29 mouse cellular contexts compared by ENCODE assay signal in genomic region chr17:25510074-25510830, GRCm38 (mm10). TPM values are rescaled to one million over a fixed set of nuclear protein-coding genes. Genes with fewer than 3 reads are reported as not detected.
A peak's percentile ranks its signal among the peaks of the same experiment; 100 is the strongest.
DNase-seq lines count a peak whose midpoint lies in the region; ATAC-seq and TF ChIP-seq lines count a peak whose summit lies in the region.
"Had no signal": no experiment of that assay in that cellular context is flagged by ENCODE, and none has a peak within 500 bp of the region (broad histone marks: within the 10 kb centered on the region; RNA-seq: fewer than 3 reads in every experiment).

No protein-coding gene starts in this region.

- TF ChIP-seq CTCF in gastrocnemius, adult 2 months (IDR thresholded peaks at IDR 0.05) = no peak
- TF ChIP-seq CTCF in stomach, postnatal 0 days (IDR thresholded peaks at IDR 0.05; ENCODE audit: low read depth) = no peak
- no peak for TF ChIP-seq CTCF in cerebellum, adult 2 months (IDR thresholded peaks at IDR 0.05; ENCODE audit: borderline replicate concordance, insufficient read depth, low read depth, low read length)

- H3K4me3 ChIP-seq in gastrocnemius, adult 2 months = no peak overlapping the region
- H3K4me3 ChIP-seq in hindbrain, embryonic 13.5 days = no peak overlapping the region
- no peak overlapping the region for H3K4me3 ChIP-seq in hindbrain, embryonic 16.5 days (ENCODE audit: low read length)
- H3K4me3 ChIP-seq in stomach, embryonic 16.5 days (replicated peaks; ENCODE audit: low read length) = no peak overlapping the region
- H3K4me3 ChIP-seq in stomach, postnatal 0 days (ENCODE audit: low read depth, low read length) = no peak overlapping the region
- no peak overlapping the region for H3K4me3 ChIP-seq in cerebellum, adult 2 months (replicated peaks; ENCODE audit: insufficient read depth, low read depth, low read length)
- H3K4me3 ChIP-seq: erythroblast, embryonic 14.5 days; forebrain, embryonic 13.5 days; heart, embryonic 13.5 days; layer of hippocampus, adult 2 months; liver, embryonic 15.5 days; midbrain, embryonic 13.5 days had no signal

- no peak overlapping the region for H3K4me2 ChIP-seq in hindbrain, embryonic 13.5 days
- H3K4me2 ChIP-seq in hindbrain, embryonic 16.5 days (ENCODE audit: low read length) = no peak overlapping the region
- no peak overlapping the region for H3K4me2 ChIP-seq in stomach, embryonic 16.5 days (ENCODE audit: low read depth, low read length)
- no peak overlapping the region for H3K4me2 ChIP-seq in stomach, postnatal 0 days (replicated peaks; ENCODE audit: low read depth)
- H3K4me2 ChIP-seq: forebrain, embryonic 13.5 days; heart, embryonic 13.5 days; liver, embryonic 15.5 days; midbrain, embryonic 13.5 days had no signal

- H3K9ac ChIP-seq in hindbrain, embryonic 13.5 days = peak overlapping the region; percentile 20; the same call in 1 of the 2 replicates
- H3K9ac ChIP-seq in hindbrain, embryonic 16.5 days (ENCODE audit: low read depth, low read length) = no peak overlapping the region
- no peak overlapping the region for H3K9ac ChIP-seq in stomach, embryonic 16.5 days (ENCODE audit: low read length)
- no peak overlapping the region for H3K9ac ChIP-seq in stomach, postnatal 0 days (ENCODE audit: low read length)
- H3K9ac ChIP-seq: forebrain, embryonic 13.5 days; heart, embryonic 13.5 days; liver, embryonic 15.5 days; midbrain, embryonic 13.5 days had no signal

- no peak for TF ChIP-seq EP300 in stomach, postnatal 0 days (optimal IDR thresholded peaks at IDR 0.05)

- no peaks in the 10 kb centered on the region for H3K9me3 ChIP-seq in hindbrain, embryonic 13.5 days
- H3K9me3 ChIP-seq in hindbrain, embryonic 16.5 days (ENCODE audit: control insufficient read depth, low read length) = no peaks in the 10 kb centered on the region
- H3K9me3 ChIP-seq in stomach, embryonic 16.5 days (replicated peaks; ENCODE audit: control insufficient read depth, low read length) = no peaks in the 10 kb centered on the region
- no peaks in the 10 kb centered on the region for H3K9me3 ChIP-seq in stomach, postnatal 0 days (ENCODE audit: control insufficient read depth, low read length)
- H3K9me3 ChIP-seq: forebrain, embryonic 13.5 days; heart, embryonic 13.5 days; liver, embryonic 15.5 days; midbrain, embryonic 13.5 days had no signal

- intact Hi-C loops in gastrocnemius, adult 2 months (cut with DNase I) = loop anchor here (5.0 kb wide), 1 partner anchor 47 kb away; no protein-coding TSS in a partner anchor

- H3K36me3 ChIP-seq in hindbrain, embryonic 13.5 days = no peaks in the 10 kb centered on the region
- H3K36me3 ChIP-seq in hindbrain, embryonic 16.5 days (ENCODE audit: control insufficient read depth, insufficient read depth, low read length) = no peaks in the 10 kb centered on the region
- H3K36me3 ChIP-seq in stomach, embryonic 16.5 days (ENCODE audit: control insufficient read depth, insufficient read depth, low read length) = no peaks in the 10 kb centered on the region
- no peaks in the 10 kb centered on the region for H3K36me3 ChIP-seq in stomach, postnatal 0 days (ENCODE audit: control insufficient read depth, insufficient read depth, low read length)
- H3K36me3 ChIP-seq: heart, embryonic 13.5 days; liver, embryonic 15.5 days; midbrain, embryonic 13.5 days had no signal

- peaks cover 10% of the 10 kb centered on the region; the same call in 1 of the 2 replicates for H3K27me3 ChIP-seq in hindbrain, embryonic 13.5 days
- H3K27me3 ChIP-seq in hindbrain, embryonic 16.5 days (replicated peaks; ENCODE audit: control insufficient read depth, insufficient read depth, low read length) = no peaks in the 10 kb centered on the region
- no peaks in the 10 kb centered on the region for H3K27me3 ChIP-seq in stomach, embryonic 16.5 days (ENCODE audit: control insufficient read depth, insufficient read depth, low read length)
- H3K27me3 ChIP-seq in stomach, postnatal 0 days (ENCODE audit: control insufficient read depth, insufficient read depth, low read length) = no peaks in the 10 kb centered on the region
- H3K27me3 ChIP-seq in cerebellum, adult 2 months (ENCODE audit: control insufficient read depth, insufficient read depth, low read length) = no peaks in the 10 kb centered on the region
- H3K27me3 ChIP-seq: liver, embryonic 15.5 days had no signal

- TF ChIP-seq POLR2A in cerebellum, adult 2 months (IDR thresholded peaks at IDR 0.05; ENCODE audit: borderline replicate concordance, insufficient read depth, low read length) = no peak

- ATAC-seq in hindbrain, embryonic 13.5 days (ENCODE audit: low FRiP score) = no peak
- ATAC-seq in hindbrain, embryonic 16.5 days = no peak
- ATAC-seq in stomach, embryonic 16.5 days (ENCODE audit: insufficient read depth, low FRiP score) = 0 out of 2 replicates have a peak, but pooled peaks have one; percentile 11
- ATAC-seq in stomach, postnatal 0 days (ENCODE audit: low FRiP score, low TSS enrichment) = no peak
- ATAC-seq: forebrain, embryonic 13.5 days; intestine, postnatal 0 days; lung, postnatal 0 days; midbrain, embryonic 13.5 days had no signal

- peak; percentile 31 for DNase-seq in gastrocnemius, postnatal 25 days
- DNase-seq in gastrocnemius, adult 2 months = no peak
- DNase-seq in stomach, postnatal 0 days (ENCODE audit: low spot score) = no peak
- peak; percentile 7 for DNase-seq in skeletal muscle tissue, adult 2 months (ENCODE audit: low read depth, low spot score)
- DNase-seq in cerebellum, adult 2 months = no peak
- DNase-seq: adrenal gland, postnatal 36 days; cerebellum, adult 9-11 months; heart, postnatal 36 days; kidney, postnatal 25 days; layer of hippocampus, postnatal 36 days; liver; thymus, adult 2 months had no signal

- H3K4me1 ChIP-seq in hindbrain, embryonic 13.5 days (replicated peaks) = peaks cover 12% of the 10 kb centered on the region; the same call in 1 of the 2 replicates
- H3K4me1 ChIP-seq in hindbrain, embryonic 16.5 days (ENCODE audit: control insufficient read depth, insufficient read depth, low read depth, low read length) = 0 out of 2 replicates have a peak, but pooled peaks cover 3% of the 10 kb centered on the region
- no peaks in the 10 kb centered on the region for H3K4me1 ChIP-seq in stomach, embryonic 16.5 days (ENCODE audit: control insufficient read depth, insufficient read depth, low read length)
- H3K4me1 ChIP-seq in stomach, postnatal 0 days (replicated peaks; ENCODE audit: control insufficient read depth, insufficient read depth) = no peaks in the 10 kb centered on the region
- H3K4me1 ChIP-seq in cerebellum, adult 2 months (ENCODE audit: control insufficient read depth, insufficient read depth, low read length) = no peaks in the 10 kb centered on the region
- H3K4me1 ChIP-seq: heart, embryonic 13.5 days; liver, embryonic 15.5 days; midbrain, embryonic 13.5 days had no signal

- H3K27ac ChIP-seq in gastrocnemius, adult 2 months = no peak overlapping the region
- H3K27ac ChIP-seq in hindbrain, embryonic 13.5 days = no peak overlapping the region
- no peak overlapping the region for H3K27ac ChIP-seq in hindbrain, embryonic 16.5 days (ENCODE audit: low read depth, low read length)
- no peak overlapping the region for H3K27ac ChIP-seq in stomach, embryonic 16.5 days (ENCODE audit: low read length)
- H3K27ac ChIP-seq in stomach, postnatal 0 days (replicated peaks) = no peak overlapping the region
- no peak overlapping the region for H3K27ac ChIP-seq in cerebellum, adult 2 months (ENCODE audit: insufficient read depth, low read length)
- H3K27ac ChIP-seq: forebrain, embryonic 13.5 days; heart, embryonic 13.5 days; liver, embryonic 15.5 days; macrophage; midbrain, embryonic 13.5 days had no signal

- 79% methylated on average over 10 of the region's 10 CpGs for WGBS in hindbrain, embryonic 13.5 days
- WGBS in hindbrain, embryonic 16.5 days = 76% methylated on average over 10 of the region's 10 CpGs
- 80% methylated on average over 10 of the region's 10 CpGs for WGBS in stomach, embryonic 16.5 days
- 77% methylated on average over 10 of the region's 10 CpGs for WGBS in stomach, postnatal 0 days
- WGBS in cerebellum, adult 2 months = 60% methylated on average over 10 of the region's 10 CpGs

RNA-seq across cellular contexts. Expression of gene Sstr5, which starts 13.2 kb away (rescaled TPM):
- total RNA-seq in gastrocnemius, postnatal 25 days (2021) = not detected
- total RNA-seq in gastrocnemius, adult 2 months (2021) = not detected
- polyA plus RNA-seq in hindbrain, embryonic 13.5 days (2015; fragmentation: Nextera tagmentation; extraction: Ambion mirVana) = 0.38 and 0.45 TPM in 2 replicates
- polyA plus RNA-seq in hindbrain, embryonic 16.5 days (2015; fragmentation: Nextera tagmentation; extraction: Ambion mirVana) = 1.0 TPM in 2 replicates
- polyA plus RNA-seq in stomach, embryonic 16.5 days (2015; fragmentation: Nextera tagmentation; extraction: Ambion mirVana) = 0.35 and 0.49 TPM in 2 replicates
- 0.06 and 0.16 TPM in 2 replicates for polyA plus RNA-seq in stomach, postnatal 0 days (2015; fragmentation: Nextera tagmentation; extraction: Ambion mirVana)
- polyA plus RNA-seq in cerebellum, adult 2 months (2012; rRNA removed) = 0.11 and 0.16 TPM in 2 replicates
- total RNA-seq: common myeloid progenitor, adult 5-6 weeks; granulocyte monocyte progenitor cell, adult 5-6 weeks; heart, postnatal 36 days had no signal
- polyA plus RNA-seq: erythroblast, embryonic 14.5 days; kidney, embryonic 14.5 days; liver, embryonic 15.5 days; macrophage; stomach, embryonic 14.5 days; thymus, adult 2 months had no signal

RNA-seq across cellular contexts. Expression of gene Tekt4, which starts 55.8 kb away (rescaled TPM):
- total RNA-seq in gastrocnemius, postnatal 25 days (2021) = not detected
- not detected for total RNA-seq in gastrocnemius, adult 2 months (2021)
- polyA plus RNA-seq in hindbrain, embryonic 13.5 days (2015; fragmentation: Nextera tagmentation; extraction: Ambion mirVana) = 1.1 and 2.0 TPM in 2 replicates
- 1.4 and 1.9 TPM in 2 replicates for polyA plus RNA-seq in hindbrain, embryonic 16.5 days (2015; fragmentation: Nextera tagmentation; extraction: Ambion mirVana)
- not detected in 2 replicates for polyA plus RNA-seq in stomach, embryonic 16.5 days (2015; fragmentation: Nextera tagmentation; extraction: Ambion mirVana)
- 0.06 TPM in 1 of 2 replicates, not detected in the other for polyA plus RNA-seq in stomach, postnatal 0 days (2015; fragmentation: Nextera tagmentation; extraction: Ambion mirVana)
- polyA plus RNA-seq in cerebellum, adult 2 months (2012; rRNA removed) = 1.1 and 1.3 TPM in 2 replicates
- total RNA-seq: adrenal gland, postnatal 36 days; common myeloid progenitor, adult 5-6 weeks; ES-E14; granulocyte monocyte progenitor cell, adult 5-6 weeks had no signal
- polyA plus RNA-seq: erythroblast, embryonic 14.5 days; intestine, postnatal 0 days; kidney, embryonic 14.5 days; liver, embryonic 15.5 days; macrophage; stomach, embryonic 14.5 days had no signal

Comparison
In these comparisons a context has a peak if more than half of its experiments do, and no peak if none do; other contexts are left out.
1. DNase-seq: peak in gastrocnemius, postnatal 25 days (single experiment) and skeletal muscle tissue, adult 2 months (single experiment); none in gastrocnemius, adult 2 months (single experiment), stomach, postnatal 0 days (single experiment) and cerebellum, adult 2 months (0 of 2).